Mouse (Mus musculus) liver, embryonic 11.5 days (tissue): Measurements from ENCODE around the gene Pgls. TPM values are rescaled to one million over a fixed set of nuclear protein-coding genes. Genes with fewer than 3 reads are reported as not detected.

Experiments
- ATAC-seq: fragments of 200-750 bp; cut with Nextera tagmentation; replicated peaks from 2 replicates; pipeline ENCODE4 v1.8.0; 2017; ENCODE audit warnings: moderate number of reproducible peaks, mild to moderate bottlenecking, moderate TSS enrichment, moderate library complexity; ENCODE audit not compliant: low FRiP score
- DNase-seq: peaks from one replicate; pipeline ENCODE4 v3.0.0-alpha.2; 2017; ENCODE audit warnings: low spot score
- H3K27ac ChIP-seq: fragments of 300-500 bp; sonication (generic); 2 replicates; pipeline ENCODE4 v1.5.1; 2014; ENCODE audit warnings: mild to moderate bottlenecking, low read depth, low read length, control low read depth
- H3K27me3 ChIP-seq: fragments of 300-500 bp; sonication (generic); replicated peaks from 2 replicates; pipeline ENCODE4 v1.6.1; 2014; ENCODE audit warnings: low read length, mixed read lengths; ENCODE audit not compliant: control insufficient read depth, insufficient read depth
- H3K36me3 ChIP-seq: fragments of 300-500 bp; sonication (generic); 2 replicates; pipeline ENCODE4 v1.6.1; 2014; ENCODE audit warnings: mild to moderate bottlenecking, low read length, moderate library complexity, mixed read lengths; ENCODE audit not compliant: control insufficient read depth, insufficient read depth
- H3K4me1 ChIP-seq: fragments of 300-500 bp; sonication (generic); replicated peaks from 2 replicates; pipeline ENCODE4 v1.6.1; 2014; ENCODE audit warnings: low read length, mixed read lengths; ENCODE audit not compliant: control insufficient read depth, insufficient read depth
- H3K4me2 ChIP-seq: fragments of 300-500 bp; sonication (generic); 2 replicates; pipeline ENCODE4 v1.6.1; 2014; ENCODE audit warnings: mild to moderate bottlenecking, control low read depth, moderate library complexity
- H3K4me3 ChIP-seq: fragments of 300-500 bp; sonication (generic); 2 replicates; pipeline ENCODE4 v1.5.1; 2014; ENCODE audit warnings: low read depth, low read length, control low read depth
- H3K9ac ChIP-seq: fragments of 300-500 bp; sonication (generic); 2 replicates; pipeline ENCODE4 v1.6.1; 2014; ENCODE audit warnings: low read depth, low read length, control low read depth
- H3K9me3 ChIP-seq: fragments of 300-500 bp; sonication (generic); 2 replicates; pipeline ENCODE4 v1.6.1; 2016; ENCODE audit warnings: low read length, inconsistent platforms, mixed read lengths; ENCODE audit not compliant: control insufficient read depth
- WGBS: fragments of 180-500 bp; shearing (Covaris S2); extraction: QIAGEN DNeasy Blood & Tissue Kit; methylation state at CpG from one replicate; pipeline ENCODE4 v1.1.7; 2014; 5-methylcytosine and 5-hydroxymethylcytosine counted together
- polyA plus RNA-seq: library from polyadenylated mRNA; unstranded; fragments of >200 nt; fragmentation: Nextera tagmentation; extraction: Ambion mirVana; gene quantifications from 2 replicates; pipeline ENCODE4 v1.2.1, GENCODE M21; 2014

Pgls gene
- polyA plus RNA-seq, 1 experiment from 2014 or later, result 200 TPM

- Histone ChIP-seq H3K36me3 (no peaks in the 10 kb centered on the region), H3K4me2 (no peak overlapping the region), H3K9me3 (no peaks in the 10 kb centered on the region), H3K9ac (no peak overlapping the region), H3K4me1 (peaks cover 16% of the 10 kb centered on the region), H3K4me3 (no peak overlapping the region), H3K27me3 (peaks cover 39% of the 10 kb centered on the region), H3K27ac (no peak overlapping the region)
- ATAC-seq (no peak), DNase-seq (no peak)
- WGBS, result 88% methylated on average over 5 of the region's 5 CpGs
These were observed 6.9 kb downstream of the Pgls start for GRCm38 (mm10) chr8:71598841-71599240.

- WGBS, result 5% methylated on average over 63 of the region's 65 CpGs
- DNase-seq, result peak; percentile 49
- no peak overlapping the region for H3K9ac ChIP-seq
- peaks cover 14% of the 10 kb centered on the region for H3K4me1 ChIP-seq
- peaks cover 46% of the 10 kb centered on the region for H3K27me3 ChIP-seq
- H3K4me2 ChIP-seq, result peak overlapping the region; percentile 68
- no peaks in the 10 kb centered on the region for H3K36me3 ChIP-seq
- H3K9me3 ChIP-seq, result no peaks in the 10 kb centered on the region
- peak overlapping the region; percentile 36 for H3K4me3 ChIP-seq
- peak; percentile 13; the same call in 1 of the 2 replicates for ATAC-seq
- H3K27ac ChIP-seq, result no peak overlapping the region
These were observed 10.1 kb downstream of the Pgls start for GRCm38 (mm10) chr8:71601939-71602665.

GRCm38 (mm10) chr8:71602666-71603334 lies 10.8 kb downstream of the Pgls start:
- peak; percentile 56 for ATAC-seq
- WGBS, result 6% methylated on average over 32 of the region's 32 CpGs
- peaks cover 14% of the 10 kb centered on the region for H3K4me1 ChIP-seq
- no peaks in the 10 kb centered on the region for H3K36me3 ChIP-seq
- no peaks in the 10 kb centered on the region for H3K9me3 ChIP-seq
- peak; percentile 67 for DNase-seq
- H3K4me3 ChIP-seq, result peak overlapping the region; percentile 36
- no peak overlapping the region for H3K27ac ChIP-seq
- no peak overlapping the region for H3K9ac ChIP-seq
- H3K27me3 ChIP-seq, result peaks cover 46% of the 10 kb centered on the region
- H3K4me2 ChIP-seq, result peak overlapping the region; percentile 68

- WGBS, result 60% methylated on average over 7 of the region's 7 CpGs
- Histone ChIP-seq H3K36me3 (no peaks in the 10 kb centered on the region), H3K4me3 (no peak overlapping the region), H3K27me3 (peaks cover 46% of the 10 kb centered on the region), H3K4me1 (peaks cover 14% of the 10 kb centered on the region), H3K4me2 (no peak overlapping the region), H3K27ac (no peak overlapping the region), H3K9me3 (no peaks in the 10 kb centered on the region), H3K9ac (no peak overlapping the region)
- DNase-seq (no peak), ATAC-seq (no peak)
These were observed 12.0 kb downstream of the Pgls start for GRCm38 (mm10) chr8:71604021-71604420.

GRCm38 (mm10) chr8:71610822-71611651 lies 19.1 kb downstream of the Pgls start, which contains the start of gene Colgalt1:
TSS of gene Colgalt1 (plus strand) at chr8:71610998.
- no peaks in the 10 kb centered on the region for H3K27me3 ChIP-seq
- WGBS, result under 1% methylated on average over 82 of the region's 82 CpGs
- H3K4me2 ChIP-seq, result peak within 1 kb of the TSS; percentile 95
- ATAC-seq (peak; percentile 99), DNase-seq (peak; percentile 90)
- H3K9ac ChIP-seq, result peak within 1 kb of the TSS; percentile 89
- H3K4me3 ChIP-seq, result peak within 1 kb of the TSS; percentile 97
- no peaks in the 10 kb centered on the region for H3K9me3 ChIP-seq
- H3K4me1 ChIP-seq, result peaks cover 13% of the 10 kb centered on the region
- H3K36me3 ChIP-seq, result peaks cover 10% of the 10 kb centered on the region
- peak within 1 kb of the TSS; percentile 79 for H3K27ac ChIP-seq

GRCm38 (mm10) chr8:71612141-71612540 lies 20.2 kb downstream of the Pgls start:
- WGBS, result 37% methylated on average over 5 of the region's 5 CpGs
- H3K36me3 ChIP-seq, result peaks cover 18% of the 10 kb centered on the region
- no peaks in the 10 kb centered on the region for H3K27me3 ChIP-seq

GRCm38 (mm10) chr8:71613418-71613817 lies 21.4 kb downstream of the Pgls start:
- Histone ChIP-seq H3K36me3 (peaks cover 31% of the 10 kb centered on the region), H3K9ac (no peak overlapping the region; the same call in 1 of the 2 replicates), H3K27me3 (no peaks in the 10 kb centered on the region), H3K4me2 (no peak overlapping the region), H3K27ac (peak overlapping the region; percentile 43; the same call in 1 of the 2 replicates), H3K9me3 (no peaks in the 10 kb centered on the region), H3K4me3 (no peak overlapping the region; the same call in 1 of the 2 replicates), H3K4me1 (peaks cover 13% of the 10 kb centered on the region)
- DNase-seq (no peak), ATAC-seq (no peak)
- 34% methylated on average over 4 of the region's 4 CpGs for WGBS

More at GRCm38 (mm10) chr8:71612141-71612540, 20.2 kb downstream of the Pgls start:
- Histone ChIP-seq H3K9ac (peak overlapping the region; percentile 89), H3K9me3 (no peaks in the 10 kb centered on the region), H3K27ac (no peak overlapping the region), H3K4me1 (peaks cover 13% of the 10 kb centered on the region), H3K4me3 (peak overlapping the region; percentile 97), H3K4me2 (peak overlapping the region; percentile 95)
- ATAC-seq, result no peak
- DNase-seq, result no peak

GRCm38 (mm10) chr8:71619786-71620185 lies 27.8 kb downstream of the Pgls start:
- Histone ChIP-seq H3K27ac (no peak overlapping the region), H3K9me3 (peaks cover 17% of the 10 kb centered on the region), H3K4me3 (no peak overlapping the region), H3K4me1 (no peaks in the 10 kb centered on the region), H3K9ac (no peak overlapping the region), H3K27me3 (no peaks in the 10 kb centered on the region), H3K36me3 (peaks cover 77% of the 10 kb centered on the region), H3K4me2 (no peak overlapping the region)
- ATAC-seq (no peak), DNase-seq (no peak)
- WGBS, result 93% methylated on average over 2 of the region's 2 CpGs
